Mouse (Mus musculus) heart, embryonic 15.5 days (tissue): ENCODE data around the gene Gdf5. TPM values are rescaled to one million over a fixed set of nuclear protein-coding genes. Genes with fewer than 3 reads are reported as not detected.

Source experiments
- ATAC-seq: fragments of 200-750 bp; cut with Nextera tagmentation; replicated peaks from 2 replicates; pipeline ENCODE4 v1.8.0; 2017; ENCODE audit warnings: low read depth, moderate TSS enrichment; ENCODE audit not compliant: insufficient number of reproducible peaks, insufficient read depth, low FRiP score
- H3K27ac ChIP-seq: fragments of 300-500 bp; sonication (generic); 2 replicates; pipeline ENCODE4 v1.5.1; 2015; ENCODE audit warnings: mild to moderate bottlenecking, inconsistent platforms
- H3K27me3 ChIP-seq: fragments of 300-500 bp; sonication (generic); 2 replicates; pipeline ENCODE4 v1.6.1; 2015; ENCODE audit warnings: inconsistent platforms
- H3K36me3 ChIP-seq: fragments of 300-500 bp; sonication (generic); 2 replicates; pipeline ENCODE4 v1.6.1; 2015; ENCODE audit warnings: mild to moderate bottlenecking, inconsistent platforms
- H3K4me1 ChIP-seq: fragments of 300-500 bp; sonication (generic); replicated peaks from 2 replicates; pipeline ENCODE4 v1.6.1; 2015; ENCODE audit warnings: inconsistent platforms
- H3K4me2 ChIP-seq: fragments of 300-500 bp; sonication (generic); 2 replicates; pipeline ENCODE4 v1.6.1; 2015; ENCODE audit warnings: inconsistent platforms, mild to moderate bottlenecking, moderate library complexity
- H3K4me3 ChIP-seq: fragments of 300-500 bp; sonication (generic); 2 replicates; pipeline ENCODE4 v1.5.1; 2015; ENCODE audit warnings: mild to moderate bottlenecking, inconsistent platforms
- H3K9ac ChIP-seq: fragments of 300-500 bp; sonication (generic); 2 replicates; pipeline ENCODE4 v1.6.1; 2015; ENCODE audit warnings: mild to moderate bottlenecking, inconsistent platforms
- H3K9me3 ChIP-seq: fragments of 300-500 bp; sonication (generic); replicated peaks from 2 replicates; pipeline ENCODE4 v1.6.1; 2016; ENCODE audit warnings: inconsistent platforms
- WGBS: fragments of 180-500 bp; shearing (Covaris S2); methylation state at CpG from one replicate; pipeline ENCODE4 v1.1.7; 2015; ENCODE audit warnings: mixed read lengths; 5-methylcytosine and 5-hydroxymethylcytosine counted together
- polyA plus RNA-seq: library from polyadenylated mRNA; unstranded; fragments of >200 nt; fragmentation: Nextera tagmentation; extraction: Ambion mirVana; gene quantifications from 2 replicates; pipeline ENCODE4 v1.2.1, GENCODE M21; 2015

Gdf5 gene
- 0.30 and 0.61 TPM in 2 replicates for polyA plus RNA-seq

GRCm38 (mm10) chr2:155945124-155945523, at the start of gene Gdf5:
TSS of gene Gdf5 (minus strand) at chr2:155945367.
- no peak for ATAC-seq
- Histone ChIP-seq H3K4me3 (0 out of 2 replicates have a peak within 1 kb of the TSS, but pooled peaks have one; percentile 6), H3K27ac (no peak within 1 kb of the TSS), H3K9ac (0 out of 2 replicates have a peak within 1 kb of the TSS, but pooled peaks have one; percentile 8), H3K27me3 (peaks cover 7% of the 10 kb centered on the region), H3K4me1 (peaks cover 23% of the 10 kb centered on the region), H3K4me2 (peak within 1 kb of the TSS; percentile 34; the same call in 1 of the 2 replicates), H3K36me3 (no peaks in the 10 kb centered on the region), H3K9me3 (no peaks in the 10 kb centered on the region)
- 29% methylated on average over 13 of the region's 13 CpGs for WGBS

DNA sequence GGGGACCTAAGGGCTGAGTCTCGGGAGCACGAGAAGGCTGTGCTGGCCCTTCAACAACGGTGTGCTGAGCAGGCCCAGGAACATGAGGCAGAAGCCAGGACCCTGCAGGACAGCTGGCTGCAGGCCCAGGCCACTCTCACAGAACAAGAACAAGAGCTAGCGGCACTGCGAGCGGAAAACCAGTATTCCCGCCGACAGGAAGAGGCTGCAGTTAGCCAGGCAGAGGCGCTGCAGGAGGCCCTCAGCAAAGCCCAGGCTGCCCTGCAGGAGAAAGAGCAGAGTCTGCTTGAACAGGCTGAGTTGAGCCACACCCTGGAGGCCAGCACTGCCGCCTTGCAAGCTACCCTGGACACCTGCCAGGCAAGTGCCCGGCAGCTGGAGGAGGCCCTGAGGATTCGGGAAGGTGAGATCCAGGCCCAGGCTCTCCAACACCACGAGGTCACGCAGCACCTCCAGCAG, 46.7 kb upstream of the Gdf5 start:
- H3K9ac ChIP-seq: 0 out of 2 replicates have a peak overlapping the region, but pooled peaks have one; percentile 4
- H3K4me3 ChIP-seq: no peak overlapping the region
- H3K36me3 ChIP-seq: peaks cover 74% of the 10 kb centered on the region

GRCm38 (mm10) chr2:155991151-155991550, 46.0 kb upstream of the Gdf5 start:
- Histone ChIP-seq H3K27me3 (no peaks in the 10 kb centered on the region), H3K36me3 (peaks cover 74% of the 10 kb centered on the region), H3K27ac (no peak overlapping the region), H3K9me3 (no peaks in the 10 kb centered on the region), H3K9ac (no peak overlapping the region), H3K4me2 (no peak overlapping the region), H3K4me3 (no peak overlapping the region), H3K4me1 (peaks cover 24% of the 10 kb centered on the region)
- no peak for ATAC-seq
- WGBS: 77% methylated on average over 10 of the region's 10 CpGs

More for the DNA sequence above, 46.7 kb upstream of the Gdf5 start:
- Histone ChIP-seq H3K9me3 (no peaks in the 10 kb centered on the region), H3K27me3 (no peaks in the 10 kb centered on the region), H3K4me1 (peaks cover 24% of the 10 kb centered on the region), H3K4me2 (no peak overlapping the region), H3K27ac (peak overlapping the region; percentile 54)
- peak; percentile 57; the same call in 1 of the 2 replicates for ATAC-seq
- 50% methylated on average over 14 of the region's 14 CpGs for WGBS

- peaks cover 78% of the 10 kb centered on the region for H3K36me3 ChIP-seq
- H3K9me3 ChIP-seq: no peaks in the 10 kb centered on the region
- no peak overlapping the region for H3K4me2 ChIP-seq
- peaks cover 24% of the 10 kb centered on the region for H3K4me1 ChIP-seq
- ATAC-seq: no peak
- no peak overlapping the region for H3K9ac ChIP-seq
- no peak overlapping the region for H3K27ac ChIP-seq
- 35% methylated on average over 4 of the region's 4 CpGs for WGBS
- H3K27me3 ChIP-seq: no peaks in the 10 kb centered on the region
- no peak overlapping the region for H3K4me3 ChIP-seq
Measured at GRCm38 (mm10) chr2:155989085-155989484, 43.9 kb upstream of the Gdf5 start.

DNA sequence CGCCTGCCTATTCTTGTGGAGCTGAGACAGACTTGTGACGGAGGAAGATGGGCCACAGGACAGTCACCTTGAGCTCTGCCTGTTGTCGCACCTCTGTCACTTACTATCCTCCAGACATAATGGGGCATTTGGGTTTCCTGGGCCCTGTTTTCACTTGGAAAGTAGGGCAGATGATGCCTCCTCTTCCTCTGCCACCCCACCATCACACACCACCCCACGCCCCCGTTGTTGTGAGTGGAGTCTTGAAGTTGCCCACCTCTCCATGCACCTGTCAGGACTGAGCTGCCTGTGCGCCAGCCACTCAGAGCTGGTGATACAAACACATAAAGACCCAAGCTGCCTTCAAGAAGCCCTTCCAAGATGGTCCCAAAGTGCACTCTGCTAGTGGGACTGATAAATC, 42.0 kb upstream of the Gdf5 start:
- Histone ChIP-seq H3K9me3 (no peaks in the 10 kb centered on the region), H3K36me3 (peaks cover 79% of the 10 kb centered on the region), H3K4me2 (no peak overlapping the region), H3K4me1 (peaks cover 19% of the 10 kb centered on the region), H3K9ac (no peak overlapping the region), H3K27me3 (no peaks in the 10 kb centered on the region), H3K4me3 (no peak overlapping the region), H3K27ac (no peak overlapping the region)
- ATAC-seq: no peak
- 93% methylated on average over 6 of the region's 6 CpGs for WGBS

- Histone ChIP-seq H3K36me3 (peaks cover 82% of the 10 kb centered on the region), H3K4me3 (no peak overlapping the region), H3K9ac (no peak overlapping the region), H3K4me1 (peaks cover 7% of the 10 kb centered on the region), H3K27ac (no peak overlapping the region), H3K9me3 (no peaks in the 10 kb centered on the region), H3K27me3 (no peaks in the 10 kb centered on the region), H3K4me2 (no peak overlapping the region)
- 93% methylated on average over 7 of the region's 7 CpGs for WGBS
- no peak for ATAC-seq
Measured at GRCm38 (mm10) chr2:155985776-155986175, 40.6 kb upstream of the Gdf5 start.

DNA sequence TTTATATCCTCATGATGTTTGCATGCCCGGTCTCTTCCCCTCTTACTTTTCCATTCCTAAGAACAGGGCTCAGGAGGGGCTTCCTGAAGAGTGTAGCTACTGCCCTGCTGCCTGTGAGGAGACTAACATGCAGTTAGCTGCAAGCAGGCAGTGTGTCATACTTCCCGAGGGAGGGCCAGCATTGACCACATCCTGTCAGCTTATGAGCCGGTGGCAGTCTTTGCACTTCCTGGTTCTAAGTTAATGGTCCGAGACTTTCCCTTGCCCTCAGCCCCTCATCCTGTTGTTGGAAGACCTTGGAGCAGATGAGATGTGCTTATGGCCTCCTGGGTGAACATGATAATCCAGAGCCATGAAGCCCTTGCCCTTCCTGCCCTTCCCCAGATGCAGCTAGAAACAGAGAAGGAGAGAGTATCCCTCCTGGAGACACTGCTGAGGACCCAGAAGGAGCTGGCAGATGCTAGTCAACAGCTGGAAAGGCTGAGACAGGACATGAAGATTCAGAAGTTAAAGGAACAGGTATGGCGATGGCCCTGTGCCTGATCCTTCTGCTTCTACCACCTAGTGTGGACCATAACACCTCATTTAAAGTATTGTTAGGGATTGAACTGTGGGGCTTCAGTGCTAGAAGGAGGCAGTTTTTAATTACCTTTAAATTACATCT, 34.3 kb upstream of the Gdf5 start:
- Histone ChIP-seq H3K27ac (peak overlapping the region; percentile 31), H3K27me3 (no peaks in the 10 kb centered on the region), H3K4me2 (no peak overlapping the region; the same call in 1 of the 2 replicates), H3K36me3 (peaks cover 69% of the 10 kb centered on the region), H3K9ac (no peak overlapping the region), H3K9me3 (no peaks in the 10 kb centered on the region), H3K4me3 (no peak overlapping the region), H3K4me1 (no peaks in the 10 kb centered on the region)
- WGBS: 66% methylated on average over 5 of the region's 5 CpGs
- 0 out of 2 replicates have a peak, but pooled peaks have one; percentile 35 for ATAC-seq

DNA sequence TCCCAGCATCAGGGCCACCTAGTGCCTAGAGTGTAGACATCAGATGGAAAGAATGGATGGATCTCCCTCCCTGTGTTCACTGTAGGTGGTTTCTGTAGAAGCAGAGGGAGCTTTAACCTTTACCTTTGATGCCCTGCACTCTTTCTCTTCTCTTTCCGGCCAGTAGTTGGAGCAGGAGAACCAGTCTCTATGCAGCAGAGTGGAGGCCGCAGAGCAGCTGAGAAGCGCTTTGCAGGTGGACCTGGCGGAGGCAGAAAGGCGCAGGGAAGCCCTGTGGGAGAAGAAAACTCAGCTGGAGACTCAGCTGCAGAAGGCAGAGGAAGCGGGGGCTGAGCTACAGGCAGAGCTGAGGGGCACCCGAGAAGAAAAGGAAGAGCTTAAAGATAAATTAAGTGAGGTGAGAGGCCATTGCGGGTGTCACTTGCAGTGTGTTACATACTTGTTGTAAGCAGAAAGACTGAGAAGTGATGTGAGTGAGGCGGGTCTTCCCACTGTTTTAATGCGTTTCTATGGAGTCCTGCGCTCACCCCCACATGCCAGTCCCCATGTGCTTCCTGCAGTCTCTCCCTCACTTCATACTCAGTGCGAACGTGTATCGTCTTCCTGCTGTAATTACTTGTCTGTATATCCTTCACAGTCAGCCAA, 29.0 kb upstream of the Gdf5 start:
- 74% methylated on average over 14 of the region's 14 CpGs for WGBS
- Histone ChIP-seq H3K27me3 (no peaks in the 10 kb centered on the region), H3K4me2 (no peak overlapping the region), H3K4me1 (no peaks in the 10 kb centered on the region), H3K9me3 (no peaks in the 10 kb centered on the region), H3K4me3 (no peak overlapping the region), H3K36me3 (peaks cover 75% of the 10 kb centered on the region), H3K27ac (no peak overlapping the region), H3K9ac (no peak overlapping the region)
- ATAC-seq: no peak

DNA sequence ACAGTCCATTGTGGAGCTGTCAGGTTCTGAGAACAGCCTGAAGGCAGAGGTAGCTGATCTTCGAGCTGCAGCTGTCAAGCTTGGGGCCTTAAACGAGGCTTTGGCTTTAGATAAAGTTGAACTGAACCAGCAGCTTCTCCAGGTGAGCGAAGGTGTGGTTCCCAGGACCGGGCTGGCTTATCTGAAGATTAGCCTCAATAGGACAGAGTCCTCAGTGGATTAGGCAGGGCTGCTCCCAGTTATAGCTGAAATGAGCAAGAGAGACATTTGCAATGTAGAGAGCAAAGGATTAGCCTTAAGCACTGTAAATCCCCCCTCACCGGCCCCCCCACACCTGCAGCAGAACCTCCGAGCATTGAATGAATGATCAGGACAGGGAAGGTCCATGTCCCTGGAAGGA, 28.2 kb upstream of the Gdf5 start:
- Histone ChIP-seq H3K27ac (no peak overlapping the region), H3K9ac (no peak overlapping the region), H3K4me2 (no peak overlapping the region), H3K36me3 (peaks cover 78% of the 10 kb centered on the region), H3K27me3 (no peaks in the 10 kb centered on the region), H3K4me1 (no peaks in the 10 kb centered on the region), H3K9me3 (no peaks in the 10 kb centered on the region), H3K4me3 (no peak overlapping the region)
- ATAC-seq: no peak
- WGBS: 75% methylated on average over 6 of the region's 6 CpGs

- H3K9me3 ChIP-seq: no peaks in the 10 kb centered on the region
- H3K36me3 ChIP-seq: peaks cover 41% of the 10 kb centered on the region
- H3K9ac ChIP-seq: no peak overlapping the region
- no peak for ATAC-seq
- H3K4me3 ChIP-seq: no peak overlapping the region
- H3K27ac ChIP-seq: no peak overlapping the region
- no peaks in the 10 kb centered on the region for H3K27me3 ChIP-seq
- WGBS: 41% methylated on average over 1 of the region's 1 CpGs
- H3K4me1 ChIP-seq: no peaks in the 10 kb centered on the region
- H3K4me2 ChIP-seq: no peak overlapping the region
Measured at GRCm38 (mm10) chr2:155962991-155963390, 17.8 kb upstream of the Gdf5 start.

DNA sequence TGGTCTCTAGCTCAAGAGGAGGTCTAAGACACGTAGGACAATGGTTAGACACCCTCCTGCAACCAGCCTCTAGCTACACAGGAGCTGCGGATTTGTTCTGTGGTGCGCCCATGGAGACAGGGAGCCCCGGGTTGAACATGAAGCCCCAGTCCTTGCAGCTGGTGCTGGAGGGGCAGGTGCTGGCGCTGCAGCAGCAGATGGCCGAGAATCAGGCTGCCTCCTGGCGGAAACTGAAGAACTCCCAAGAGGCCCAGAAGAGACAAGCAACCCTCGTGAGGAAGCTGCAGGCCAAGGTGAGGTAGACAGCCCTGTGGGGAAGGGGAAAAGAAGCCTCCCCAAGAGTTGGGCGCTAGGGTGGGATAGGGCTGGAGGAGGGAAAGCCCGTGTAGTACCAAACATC, 16.7 kb upstream of the Gdf5 start:
- no peaks in the 10 kb centered on the region for H3K9me3 ChIP-seq
- no peak overlapping the region for H3K9ac ChIP-seq
- H3K36me3 ChIP-seq: peaks cover 30% of the 10 kb centered on the region
- H3K4me1 ChIP-seq: peaks cover 8% of the 10 kb centered on the region
- ATAC-seq: no peak
- no peak overlapping the region for H3K27ac ChIP-seq
- H3K4me3 ChIP-seq: no peak overlapping the region
- WGBS: 87% methylated on average over 10 of the region's 10 CpGs
- H3K4me2 ChIP-seq: no peak overlapping the region
- H3K27me3 ChIP-seq: no peaks in the 10 kb centered on the region
